Mouse (Mus musculus): ENCODE measurements around the gene Mpped1.

The Mpped1 gene

DNA sequence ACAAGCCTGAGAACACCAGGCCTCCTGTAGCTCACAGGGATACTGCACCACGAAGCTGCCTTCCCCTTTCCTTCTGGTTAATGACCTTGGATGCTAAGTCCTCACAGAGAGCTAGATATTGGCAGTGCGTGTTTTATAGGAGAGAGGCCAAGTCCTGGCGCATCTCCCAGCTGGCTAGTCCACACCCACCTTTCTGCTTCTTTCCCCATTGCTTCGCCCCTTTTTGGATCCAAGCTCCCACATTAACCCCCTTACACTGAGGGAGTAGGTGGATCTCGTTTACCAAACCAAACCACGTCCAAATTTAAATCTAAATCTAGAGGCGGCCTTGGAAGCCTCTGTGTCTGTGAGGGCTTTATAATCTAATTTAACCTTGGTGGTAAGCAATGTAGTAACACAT is 115.0 kb downstream of the Mpped1 start:
- no peak for DNase-seq

DNA sequence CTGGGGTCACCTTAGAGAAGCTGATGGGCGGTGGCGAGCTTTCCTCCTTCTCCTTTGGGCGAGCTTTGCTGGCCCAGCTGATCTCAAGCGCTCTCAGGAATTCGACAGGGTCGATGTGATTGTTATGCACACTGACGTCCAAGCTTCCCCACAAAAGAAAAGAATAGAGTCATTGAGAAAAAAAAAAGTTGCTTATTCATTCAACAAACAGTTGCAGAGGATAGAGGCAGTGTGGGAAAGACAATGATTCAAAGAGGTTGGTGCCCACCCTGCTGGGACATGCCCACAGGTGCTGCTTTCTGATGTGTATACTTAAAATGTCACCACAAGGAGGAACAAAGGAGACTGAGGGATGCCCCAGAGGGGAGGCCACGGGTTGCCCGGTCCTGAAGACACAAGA is 116.7 kb downstream of the Mpped1 start:
- DNase-seq = no peak

DNA sequence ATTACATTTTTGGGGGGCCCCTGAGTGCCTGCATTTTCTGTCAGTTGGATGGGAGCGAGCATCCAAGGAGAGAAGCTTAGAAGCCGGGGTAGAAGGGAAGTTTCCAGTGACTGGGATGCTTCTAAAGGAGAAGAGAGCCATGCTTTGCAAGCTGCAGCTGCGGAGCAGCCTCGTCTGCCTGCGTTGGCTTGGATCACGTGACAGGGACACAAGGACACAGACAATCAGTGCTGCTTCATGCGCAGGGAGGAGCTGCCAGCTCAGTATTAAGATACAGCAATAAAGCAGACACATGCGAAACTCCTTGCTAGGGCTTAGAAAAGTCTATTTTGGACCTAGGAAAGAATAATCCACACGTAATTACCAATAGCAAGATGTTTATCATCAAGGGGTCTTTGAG is 118.0 kb downstream of the Mpped1 start:
- no peak for DNase-seq

DNA sequence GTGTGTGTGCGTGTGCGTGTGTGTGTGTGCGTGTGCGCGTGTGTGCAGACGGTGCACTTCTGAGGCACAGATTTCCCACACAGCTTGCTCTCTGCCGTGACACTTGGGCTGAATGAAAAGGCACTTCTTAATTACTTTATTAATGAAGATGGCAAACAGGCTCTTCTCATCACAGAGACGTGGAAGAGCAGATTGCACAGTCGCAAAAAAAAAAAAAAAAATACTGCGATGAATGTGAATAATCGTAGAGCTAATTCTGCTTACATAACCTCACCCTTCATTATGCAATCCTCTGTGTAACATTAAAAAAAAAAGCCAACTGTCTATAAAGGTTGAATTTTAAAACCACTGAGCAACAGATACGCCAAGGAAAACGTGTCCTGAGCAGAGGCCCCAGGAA is 127.2 kb downstream of the Mpped1 start:
- DNase-seq = no peak

Measured in liver (tissue).